Mouse (Mus musculus) spleen, postnatal 14 days (tissue): ENCODE results near the gene Samd1.

Source experiments
- DNase-seq, 2 experiments: peaks; one replicate each; pipeline ENCODE4 v3.0.0; 2021 to 2022; ENCODE audit warnings: low spot score in 2 of 2

Samd1 gene

DNA sequence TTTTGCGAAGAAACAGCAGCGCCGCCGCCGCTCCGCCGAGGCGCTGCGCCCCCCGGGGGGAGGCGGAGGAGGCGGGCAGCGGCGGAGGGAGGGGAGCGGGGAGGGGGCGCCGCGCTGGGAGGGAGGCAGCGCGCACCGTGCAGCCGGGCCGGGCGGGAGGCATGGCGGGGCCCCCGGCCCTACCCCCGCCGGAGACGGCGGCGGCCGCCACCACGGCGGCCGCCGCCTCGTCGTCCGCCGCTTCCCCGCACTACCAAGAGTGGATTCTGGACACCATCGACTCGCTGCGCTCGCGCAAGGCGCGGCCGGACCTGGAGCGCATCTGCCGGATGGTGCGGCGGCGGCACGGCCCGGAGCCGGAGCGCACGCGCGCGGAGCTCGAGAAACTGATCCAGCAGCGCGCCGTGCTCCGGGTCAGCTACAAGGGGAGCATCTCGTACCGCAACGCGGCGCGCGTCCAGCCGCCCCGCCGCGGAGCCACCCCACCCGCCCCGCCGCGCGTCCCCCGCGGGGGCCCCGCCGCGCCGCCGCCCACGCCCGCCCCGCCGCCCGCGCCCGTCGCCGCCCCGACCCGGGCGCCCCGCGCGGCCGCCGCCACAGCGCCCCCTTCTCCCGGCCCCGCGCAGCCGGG lies at the start of gene Samd1:
Gene Samd1 (plus strand): TSS at position 162 of the 631 bp plus-strand sequence.
- peak; percentile 46 to 48 for DNase-seq

DNA sequence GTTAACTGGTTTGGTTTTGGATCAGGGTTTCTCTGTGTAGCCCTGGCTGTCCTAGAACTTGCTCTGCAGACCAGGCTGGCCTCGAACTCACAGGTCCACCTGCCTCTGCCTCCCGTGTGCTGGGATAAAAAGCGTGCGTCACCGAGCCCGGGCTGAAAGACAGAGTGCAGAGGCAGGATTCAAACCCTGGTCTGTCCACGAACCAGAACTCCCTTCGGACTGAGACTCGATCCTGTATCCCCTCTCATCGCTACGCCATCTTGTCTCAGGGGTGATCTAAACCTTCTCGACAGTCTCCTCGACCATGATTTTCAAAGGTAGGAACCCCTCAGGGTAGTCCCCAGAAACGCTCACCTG lies 42.7 kb upstream of the Samd1 start:
- DNase-seq: no peak

DNA sequence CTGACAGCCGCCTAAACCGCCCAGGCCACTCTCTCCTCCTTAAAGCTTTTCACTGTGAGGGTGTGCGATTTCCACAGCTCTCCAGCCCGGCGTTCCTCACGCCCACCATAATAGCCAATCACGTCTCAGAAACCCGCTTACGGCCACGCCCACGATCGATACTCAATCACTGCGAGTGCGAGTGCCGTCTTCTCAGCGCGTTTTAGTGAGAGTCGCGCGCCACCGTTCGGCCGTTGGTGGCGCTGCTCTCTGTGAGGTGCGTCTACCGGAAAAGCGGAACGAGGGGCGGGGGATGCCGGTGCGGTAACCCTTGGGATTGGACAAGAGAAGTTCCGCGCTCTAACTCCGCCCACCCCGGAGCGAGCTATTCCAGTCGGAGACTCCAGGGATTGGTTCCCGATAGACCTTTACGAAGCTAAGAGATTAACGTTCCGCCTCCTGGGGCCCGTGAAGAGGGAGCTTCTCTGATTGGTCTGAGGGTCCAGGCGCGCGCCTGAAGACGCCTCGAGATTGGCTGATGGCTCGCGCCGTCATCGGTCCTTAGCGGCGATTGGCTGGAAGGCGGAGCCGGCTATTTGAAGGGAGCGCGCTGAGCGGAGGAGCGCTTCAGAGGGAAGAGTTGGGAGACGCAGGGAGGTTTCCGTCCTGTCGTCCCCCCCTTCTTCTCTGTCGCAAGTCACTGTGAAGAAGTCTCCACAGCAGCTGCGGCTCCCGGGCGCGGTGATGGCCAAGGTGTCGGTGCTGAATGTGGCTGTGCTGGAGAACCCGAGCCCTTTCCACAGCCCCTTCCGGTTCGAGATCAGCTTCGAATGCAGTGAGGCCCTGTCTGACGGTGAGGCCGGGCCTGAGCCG lies 42.1 kb upstream of the Samd1 start, which contains the start of the genes Gm10644 and Asf1b:
Gene Gm10644 (minus strand): TSS at position 100 of the 852 bp plus-strand sequence.
Gene Asf1b (plus strand): TSS at position 402 of the 852 bp plus-strand sequence.
- peak; percentile 90 to 91 for DNase-seq

DNA sequence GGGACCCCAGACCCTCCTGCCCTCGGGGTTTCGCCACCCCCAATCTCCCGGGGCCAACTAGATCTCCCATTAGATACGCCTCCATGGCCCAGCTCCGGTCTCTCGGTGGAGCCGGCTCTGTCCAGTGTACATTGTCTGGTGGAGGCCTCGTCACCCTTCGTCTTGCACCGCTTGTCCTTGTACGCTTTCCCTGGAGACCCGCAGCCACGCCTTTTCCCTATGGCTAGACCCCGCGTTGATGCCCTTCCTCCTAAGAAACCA lies 41.6 kb upstream of the Samd1 start:
- no peak for DNase-seq

DNA sequence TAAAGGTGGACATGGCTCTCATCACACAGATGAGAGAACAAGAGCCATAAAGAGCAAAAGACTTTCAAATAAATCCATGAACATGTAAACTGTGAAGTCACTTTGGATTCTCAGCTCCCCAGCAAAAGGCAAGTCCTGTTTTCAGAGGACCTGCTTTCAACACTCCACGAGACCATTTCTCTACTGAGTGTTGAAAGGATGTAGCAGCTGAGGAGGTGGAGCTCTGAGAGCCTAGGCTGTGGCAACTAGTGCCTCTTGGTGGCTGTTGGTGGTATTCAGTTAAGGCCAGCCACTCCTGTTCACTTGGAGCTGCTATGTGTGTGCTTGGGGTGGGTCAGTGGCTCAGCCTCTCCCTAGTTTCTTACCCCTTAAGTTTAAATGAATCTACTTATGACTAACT lies 40.7 kb upstream of the Samd1 start:
- no peak for DNase-seq

DNA sequence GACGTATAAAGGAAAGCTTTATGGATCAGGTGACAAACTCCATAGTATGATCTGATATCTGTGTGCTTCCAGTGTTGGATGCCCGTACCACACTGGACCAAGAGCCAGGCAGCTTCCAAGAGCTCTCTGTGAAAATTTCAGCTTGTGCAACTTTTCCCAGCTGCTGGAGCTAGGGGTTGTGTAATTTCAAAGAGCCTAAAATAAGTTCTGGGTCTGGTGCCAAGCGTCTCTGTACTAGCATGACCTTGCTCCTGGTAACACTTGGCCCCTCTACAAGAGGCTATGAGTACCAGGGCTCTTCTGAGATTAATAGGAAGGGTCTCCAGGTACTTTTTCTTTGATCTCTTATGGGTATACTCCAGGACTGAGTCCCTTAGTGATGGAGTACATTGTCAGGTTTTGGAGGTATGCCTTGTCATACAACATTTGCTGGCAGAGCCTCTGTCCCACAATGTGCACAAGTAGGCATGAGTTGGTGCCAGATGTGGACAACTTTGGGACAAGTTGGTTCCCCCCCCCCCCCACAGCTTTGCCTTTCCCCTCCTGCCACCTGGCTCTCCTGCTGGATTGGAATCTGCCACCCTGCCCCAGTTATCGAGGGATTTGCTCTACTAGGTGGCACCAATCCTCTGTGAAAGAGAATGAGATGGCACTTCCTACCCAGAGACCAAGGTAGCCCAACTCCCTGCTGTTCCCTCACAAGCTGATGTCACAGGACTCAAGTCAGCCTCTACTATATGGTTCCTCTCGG lies 33.3 kb upstream of the Samd1 start:
- DNase-seq: no peak

DNA sequence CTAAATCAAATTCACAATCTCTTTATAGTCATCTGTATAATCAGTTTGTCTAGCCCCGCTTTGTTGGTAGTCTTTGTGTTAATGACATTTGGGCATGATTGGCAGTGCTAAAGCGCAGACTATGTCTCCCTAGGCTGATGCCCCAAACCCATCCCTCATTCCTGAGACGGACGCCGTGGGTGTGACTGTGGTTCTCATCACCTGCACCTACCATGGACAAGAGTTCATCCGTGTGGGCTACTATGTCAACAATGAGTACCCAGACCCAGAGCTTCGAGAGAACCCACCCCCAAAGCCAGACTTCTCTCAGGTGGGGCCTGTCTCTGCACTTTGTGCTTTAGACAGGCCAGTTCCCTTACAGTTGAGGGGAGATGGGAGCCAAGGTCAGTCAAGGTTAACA lies 29.8 kb upstream of the Samd1 start:
- no peak for DNase-seq

DNA sequence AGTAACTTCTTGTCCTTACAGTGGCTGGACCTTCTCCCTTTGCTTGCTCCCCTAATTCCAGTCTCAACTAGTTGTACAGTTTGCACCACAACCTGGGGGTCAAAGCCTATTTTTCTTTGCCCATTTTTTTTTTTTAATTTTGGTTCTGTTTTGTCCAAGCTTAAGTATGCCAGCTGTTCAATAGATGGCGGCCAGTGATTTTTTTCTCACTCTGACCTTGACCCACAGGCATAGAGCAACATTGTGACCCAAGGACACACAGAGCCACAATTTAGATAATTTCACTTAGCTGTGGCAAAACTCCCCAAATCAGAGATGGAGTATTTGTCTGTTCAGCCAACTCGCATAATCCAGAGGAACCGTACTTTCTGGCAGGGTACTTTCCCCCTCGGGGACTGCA lies 26.4 kb upstream of the Samd1 start:
- DNase-seq: no peak

DNA sequence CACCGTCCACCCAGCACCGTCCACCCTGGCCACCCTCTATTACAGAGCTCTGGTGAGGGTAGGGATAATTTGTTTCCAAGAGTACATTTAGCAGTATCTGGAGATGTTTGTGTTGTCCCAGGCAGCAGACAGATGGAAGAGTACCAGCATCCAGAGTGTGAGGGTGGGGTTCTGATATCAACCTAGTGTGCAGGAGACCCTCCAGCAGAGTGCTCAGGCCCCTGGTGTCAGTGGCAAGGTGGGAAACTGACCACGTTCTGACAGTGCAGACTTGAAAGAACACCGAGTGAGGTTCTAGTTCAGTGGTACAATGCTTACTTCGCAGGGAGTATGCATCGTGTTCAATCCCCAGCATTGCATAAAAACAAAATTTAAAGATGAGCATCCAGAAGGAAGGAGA lies 25.8 kb upstream of the Samd1 start:
- DNase-seq: no peak

DNA sequence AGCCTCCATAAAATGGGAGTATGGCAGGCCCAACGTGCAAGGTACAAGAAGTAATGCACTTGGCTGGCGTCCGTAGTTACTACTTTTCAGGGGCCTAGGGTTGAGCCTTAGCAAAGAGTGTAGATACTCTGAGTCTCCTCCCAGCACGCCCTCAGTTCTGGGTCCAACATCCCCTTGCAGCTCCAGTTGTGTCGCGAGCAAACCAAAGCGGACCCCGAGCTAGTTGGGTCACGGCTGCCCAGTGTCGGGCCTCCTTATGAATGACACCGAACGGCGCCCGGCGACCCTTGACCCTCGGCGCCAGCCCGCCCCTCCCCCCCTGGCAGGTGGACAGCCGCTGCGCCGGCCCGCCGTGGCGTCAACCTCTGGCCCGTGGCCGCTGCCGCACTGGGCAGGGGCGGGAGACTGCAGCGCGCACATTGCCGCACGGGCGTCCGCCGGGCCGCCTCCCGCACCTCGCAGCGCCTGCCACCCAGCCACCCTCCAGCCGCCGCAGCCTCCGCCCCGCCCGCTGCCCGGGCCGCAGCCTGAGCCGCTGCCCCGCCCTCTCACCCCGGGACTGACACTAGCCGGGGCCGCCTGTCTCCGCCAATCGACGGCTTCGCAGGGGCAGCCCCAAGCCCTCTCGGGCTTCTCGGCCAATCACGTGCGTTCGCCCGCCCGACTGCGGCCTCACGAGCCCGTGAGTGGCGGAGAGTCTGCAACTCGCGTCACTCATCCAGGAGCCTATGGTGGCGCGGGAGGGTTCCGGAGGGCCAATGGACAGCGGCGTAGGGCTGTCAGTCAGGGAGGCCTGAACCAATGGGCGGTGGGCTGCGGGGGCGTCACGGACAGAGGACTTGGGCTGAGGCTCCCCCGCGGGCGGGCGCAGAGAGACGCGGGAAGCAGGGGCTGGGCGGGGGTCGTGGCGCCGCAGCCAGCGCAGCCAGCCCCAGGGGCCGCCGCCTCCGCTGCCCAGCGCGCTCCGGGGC lies 25.0 kb upstream of the Samd1 start, which contains the start of gene Prkaca:
Gene Prkaca (plus strand): TSS at position 844 of the 971 bp plus-strand sequence.
- peak; percentile 94 to 95 for DNase-seq

DNA sequence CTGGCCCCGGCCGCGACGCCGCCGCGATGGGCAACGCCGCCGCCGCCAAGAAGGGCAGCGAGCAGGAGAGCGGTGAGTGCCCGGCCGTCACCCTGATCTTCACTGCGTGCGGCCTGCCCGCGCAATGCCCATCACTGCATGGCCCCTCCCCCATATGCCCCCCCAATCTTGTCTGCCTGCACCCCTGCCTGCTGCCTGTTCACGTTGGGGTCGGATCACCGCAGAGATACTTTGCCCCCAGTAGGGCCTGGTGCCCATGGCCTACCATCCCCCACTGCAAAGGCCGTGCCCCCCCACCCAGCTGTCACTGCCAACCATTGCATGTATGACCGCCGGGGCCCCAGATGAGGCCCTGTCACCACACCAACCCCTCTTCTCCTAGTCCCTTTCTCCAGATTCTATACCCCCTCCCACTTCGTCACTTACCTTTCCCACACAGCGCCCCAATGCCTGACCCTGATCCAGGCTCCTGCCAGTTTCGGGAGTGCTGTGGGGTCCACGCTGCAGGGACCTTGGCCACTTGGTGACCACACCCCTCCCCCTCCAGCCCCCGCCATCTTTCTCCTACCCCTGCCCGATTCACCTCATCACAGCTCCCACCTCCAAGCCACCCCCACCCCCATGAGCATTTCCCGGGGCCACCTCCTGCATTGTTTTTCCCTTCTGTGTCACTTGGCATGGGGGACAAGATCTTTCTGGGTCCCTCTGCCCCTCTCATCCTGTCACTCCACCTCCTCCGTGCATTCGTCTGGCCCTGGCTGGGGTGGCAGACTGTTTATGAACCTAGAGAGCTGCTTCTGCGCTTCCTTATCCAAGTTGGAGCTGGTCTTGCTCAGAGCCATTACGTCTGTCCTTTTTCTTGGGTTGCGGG lies 24.1 kb upstream of the Samd1 start:
- no peak for DNase-seq

DNA sequence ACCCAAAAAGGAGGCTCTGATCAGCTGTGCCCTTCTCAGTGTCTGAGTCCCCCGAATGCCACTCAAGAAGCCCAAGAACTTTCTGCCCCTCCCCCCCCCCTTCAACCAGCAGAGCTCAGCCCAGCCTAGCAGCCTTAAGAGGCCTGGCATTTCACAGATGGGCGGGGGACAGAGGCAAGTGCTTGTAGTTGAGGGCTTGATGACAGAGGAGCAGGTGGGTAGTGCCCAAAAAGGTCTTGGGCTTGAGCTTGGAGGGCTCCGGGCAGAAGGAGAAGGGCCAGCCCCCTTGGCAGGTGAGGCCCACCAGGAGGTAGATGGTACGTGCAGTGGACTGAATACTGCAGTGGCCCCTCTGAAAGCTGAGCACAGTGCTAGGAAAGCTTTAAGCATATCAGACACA lies 23.0 kb upstream of the Samd1 start:
- DNase-seq: no peak

DNA sequence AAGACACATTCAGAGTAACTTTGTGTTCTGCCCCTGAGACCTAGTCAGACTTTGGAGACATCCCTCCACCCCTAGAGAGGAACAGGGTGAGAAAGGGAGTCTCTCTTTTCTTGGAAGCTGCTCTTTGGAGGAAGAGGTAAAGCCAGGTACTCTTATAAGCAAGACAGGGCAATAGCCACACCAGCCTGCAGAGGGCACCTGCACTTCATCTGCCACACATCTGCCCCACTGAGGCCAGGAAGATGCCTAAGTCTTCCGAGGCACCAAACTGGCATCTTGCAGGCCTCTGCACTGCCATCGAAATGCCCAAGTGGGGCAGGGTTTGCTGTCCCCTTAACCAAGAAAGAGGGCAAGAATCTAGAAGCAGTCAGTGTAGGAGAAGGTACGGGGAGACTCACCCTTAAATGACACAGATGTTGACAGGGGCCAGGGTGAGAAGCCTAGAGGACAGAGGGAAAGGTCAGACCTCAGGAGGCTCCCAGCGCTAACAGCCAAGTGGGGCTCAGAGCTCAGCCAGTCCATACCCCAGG lies 21.3 kb upstream of the Samd1 start:
- DNase-seq: peak in 1 of 2 experiments; percentile 26

DNA sequence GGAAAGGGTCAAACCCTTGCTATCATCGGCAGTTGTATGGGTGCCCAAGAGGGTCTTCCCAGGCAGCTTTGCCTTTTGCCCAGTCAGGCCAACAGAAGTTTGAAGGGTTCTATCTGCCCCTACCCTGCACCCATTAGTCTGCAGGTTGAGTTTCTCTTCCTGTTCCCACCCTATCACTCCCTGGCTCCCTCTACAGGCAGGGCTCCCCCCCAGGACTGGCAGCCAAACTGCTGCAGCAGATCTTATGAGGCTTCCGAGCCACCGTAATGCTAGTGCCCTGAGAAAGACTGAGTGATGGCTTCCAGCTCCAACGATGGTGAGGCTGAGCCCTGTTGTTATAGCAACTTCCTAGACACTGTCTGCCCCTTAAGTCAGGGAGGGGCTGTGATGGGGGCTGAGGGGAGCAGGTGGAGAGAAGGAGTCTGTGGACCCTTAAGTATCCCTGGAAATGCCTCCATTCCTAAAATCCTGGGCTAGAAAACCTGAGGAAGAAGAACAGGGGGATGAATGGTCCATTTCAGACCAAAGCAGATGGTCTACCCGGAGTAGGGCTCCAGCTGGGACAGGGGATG lies 20.6 kb upstream of the Samd1 start:
- no peak for DNase-seq

DNA sequence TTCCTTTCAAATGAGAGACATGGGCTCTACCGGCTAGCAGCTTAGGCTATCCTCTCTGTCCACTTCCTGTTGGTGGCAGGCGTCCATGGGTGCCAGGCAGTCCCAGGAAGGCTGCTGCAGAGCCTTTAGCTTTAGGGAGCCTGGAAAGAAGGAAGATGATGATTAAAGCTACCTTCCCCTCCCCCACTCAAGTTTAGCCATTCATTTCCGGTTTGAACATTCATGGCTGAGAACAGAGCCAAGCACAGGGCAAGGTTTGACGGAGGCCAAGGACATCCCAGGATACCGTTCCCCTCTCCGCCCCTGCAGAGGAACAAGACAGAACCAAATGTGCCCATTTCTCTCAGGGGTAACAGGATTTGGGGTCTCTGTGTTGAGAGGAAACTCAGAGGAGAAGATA lies 19.8 kb upstream of the Samd1 start:
- DNase-seq: no peak

DNA sequence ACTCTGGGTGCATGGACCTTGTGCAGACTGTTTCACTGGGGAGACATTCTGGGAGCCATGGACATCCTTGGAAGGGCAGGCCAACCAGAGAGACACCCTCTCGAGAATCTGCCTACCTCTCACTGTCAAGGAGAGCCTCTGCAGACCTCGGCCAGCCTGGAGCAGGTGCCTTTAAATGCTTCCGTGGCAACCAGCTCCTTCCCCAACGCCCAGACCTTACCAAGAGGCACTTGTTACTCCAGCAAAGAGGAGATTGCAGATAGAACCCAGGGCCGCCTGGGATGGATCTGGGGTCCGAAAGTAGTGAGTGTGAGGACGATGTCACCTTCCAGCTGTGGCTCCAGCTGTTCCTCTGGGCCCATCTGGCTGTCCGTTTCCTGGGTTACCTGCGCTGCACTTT lies 19.3 kb upstream of the Samd1 start:
- DNase-seq: no peak

DNA sequence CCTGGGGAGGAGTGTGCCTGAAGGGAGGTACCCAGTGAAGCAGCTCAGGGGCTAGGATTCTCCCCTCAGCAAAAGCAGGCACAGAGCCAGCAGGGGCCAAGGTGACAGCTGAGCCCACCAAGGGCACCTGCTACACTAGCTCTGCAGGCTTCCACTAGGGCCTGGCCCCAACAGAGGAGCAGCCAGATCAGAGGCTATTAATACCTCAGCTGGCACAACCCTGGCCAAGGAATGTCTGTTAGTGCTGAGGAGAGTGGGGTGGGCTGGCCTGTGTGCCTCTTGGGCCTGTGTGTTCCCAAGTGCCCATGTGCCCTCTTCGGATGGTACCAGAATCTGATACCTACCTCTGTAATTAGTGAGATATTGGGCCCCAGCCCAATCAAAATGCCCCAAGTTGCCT lies 17.2 kb upstream of the Samd1 start:
- no peak for DNase-seq

DNA sequence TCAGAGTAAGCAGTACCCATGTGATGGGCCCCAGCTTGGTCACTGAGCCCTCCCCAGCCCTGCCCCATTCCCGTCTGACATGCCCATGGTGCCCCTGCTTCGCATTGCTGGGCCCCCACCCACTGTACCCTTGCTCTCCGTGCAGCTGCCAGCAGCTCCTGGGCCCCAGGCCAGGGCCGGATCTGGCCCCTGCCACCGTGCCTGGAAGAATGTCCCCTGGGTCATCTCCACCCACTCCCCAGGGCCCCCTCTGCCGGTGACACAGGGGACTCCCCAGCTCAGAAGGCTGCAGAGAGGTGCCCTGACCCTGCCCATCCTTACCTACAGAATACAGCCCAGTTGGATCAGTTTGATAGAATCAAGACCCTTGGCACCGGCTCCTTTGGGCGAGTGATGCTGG lies 16.6 kb upstream of the Samd1 start:
- DNase-seq: no peak

DNA sequence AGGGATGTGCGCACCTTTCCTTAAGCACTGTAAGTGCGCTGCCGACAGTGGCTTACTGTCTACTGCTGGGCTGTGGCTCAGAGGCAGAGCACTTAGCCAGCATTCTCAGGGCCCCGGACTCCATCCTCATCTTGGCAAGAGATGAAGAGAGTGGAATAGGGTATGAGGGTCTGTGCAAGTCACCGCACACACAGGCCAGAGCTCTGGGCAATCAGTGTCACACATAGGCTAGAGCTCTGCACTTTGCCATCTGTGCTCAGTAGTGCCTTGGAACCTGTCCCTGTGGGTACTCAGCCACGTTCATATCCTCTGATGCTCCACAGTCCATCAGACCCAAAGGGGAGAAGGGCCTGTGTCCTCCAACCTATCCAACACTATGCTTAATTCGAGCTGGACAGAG lies 15.9 kb upstream of the Samd1 start:
- no peak for DNase-seq

DNA sequence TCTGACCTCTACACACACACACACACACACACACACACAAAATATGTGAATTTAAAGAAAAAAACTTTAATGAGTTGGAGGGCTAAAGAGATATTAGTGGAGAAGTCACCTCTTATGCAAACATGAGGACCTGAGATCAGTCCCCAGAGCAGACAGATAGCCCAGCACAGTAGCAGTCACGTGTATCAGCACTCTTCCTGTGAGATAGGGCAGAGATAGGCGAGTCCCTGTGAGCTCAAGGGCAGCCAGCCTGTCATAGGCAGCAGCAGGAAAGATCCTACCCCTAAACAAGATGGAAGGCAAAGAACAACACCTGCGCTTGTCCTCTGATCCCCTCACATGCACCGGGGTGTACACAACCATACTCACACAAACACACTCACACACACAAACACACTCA lies 15.0 kb upstream of the Samd1 start:
- DNase-seq: no peak
